Mouse (Mus musculus) thymus, postnatal 10 days (tissue): ENCODE data around the gene Nfib.

Experiments used
- DNase-seq, 2 experiments: peaks; one replicate each; pipeline ENCODE4 v3.0.0; 2021; ENCODE audit warnings: low spot score in 2 of 2

The Nfib gene

DNA sequence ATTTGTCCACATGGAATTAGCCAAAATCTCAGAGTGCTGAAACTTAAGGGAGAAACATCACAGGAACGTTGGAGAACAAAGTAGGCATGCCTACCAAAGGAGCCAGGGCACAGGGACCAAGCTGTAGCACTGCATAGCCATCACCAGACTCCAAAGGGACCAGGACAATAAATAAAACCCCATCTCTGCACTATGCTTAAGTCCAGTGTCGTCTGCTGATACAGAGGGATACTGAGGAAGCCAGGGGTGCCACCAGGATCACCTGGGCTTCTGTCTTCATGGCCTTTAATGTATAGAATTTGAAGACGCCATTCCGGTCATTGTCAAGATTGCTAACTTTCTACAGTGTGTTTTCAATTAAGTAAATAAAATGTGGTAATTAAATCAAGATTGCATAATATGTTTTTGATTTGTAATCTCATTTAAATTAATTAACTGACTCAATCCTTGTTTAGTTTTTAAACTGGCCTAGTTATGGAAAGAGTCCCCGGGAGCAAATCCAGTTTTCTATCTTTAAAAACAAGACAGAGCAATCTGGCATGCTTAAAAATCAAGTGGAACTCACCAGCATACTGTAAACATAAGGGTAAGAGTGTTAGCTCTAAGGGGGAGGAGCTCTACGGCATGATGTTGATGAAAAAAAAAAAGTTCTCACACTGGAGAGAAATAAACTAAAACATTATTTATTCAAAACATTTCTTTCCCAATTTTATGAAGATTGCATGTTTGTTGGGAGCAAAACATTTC, 313.7 kb downstream of the Nfib start:
- no peak for DNase-seq

DNA sequence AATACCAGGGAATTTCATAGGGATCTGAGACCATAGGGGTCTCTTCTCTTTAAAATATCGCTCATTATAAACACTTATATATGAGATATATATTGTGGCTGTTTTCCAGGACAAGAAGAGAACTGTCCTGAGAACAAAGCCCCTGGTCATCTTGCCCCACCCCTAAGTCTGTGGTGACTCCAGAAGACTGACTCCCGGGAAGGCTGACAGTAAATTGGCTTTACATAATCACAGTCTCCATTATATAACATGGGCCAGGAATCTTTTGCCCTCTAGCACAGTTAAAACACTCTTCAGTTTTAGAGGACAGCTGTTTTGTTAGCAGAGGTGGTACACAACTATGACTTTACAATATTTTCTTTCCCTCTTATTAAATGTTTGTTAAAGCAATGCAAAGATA, 315.0 kb downstream of the Nfib start:
- no peak for DNase-seq

DNA sequence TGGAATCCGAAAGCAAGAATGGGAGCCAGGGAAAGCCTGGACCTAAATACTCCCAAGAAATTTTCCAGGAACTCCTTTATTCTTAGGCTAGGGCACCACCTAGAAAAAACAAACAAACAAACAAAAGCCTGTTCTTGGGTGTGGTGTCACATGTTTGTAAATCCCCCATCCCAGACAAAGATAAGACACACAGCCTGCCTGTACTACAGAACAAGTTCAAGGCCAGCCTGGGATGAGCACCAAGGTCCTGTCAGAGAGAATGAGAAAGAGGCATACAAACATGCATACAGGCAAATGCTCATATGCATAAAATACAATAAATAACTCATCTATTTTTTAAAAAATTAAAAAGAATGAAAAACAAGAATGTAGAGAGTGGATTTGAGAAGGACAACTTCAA, 315.7 kb downstream of the Nfib start:
- DNase-seq = no peak

DNA sequence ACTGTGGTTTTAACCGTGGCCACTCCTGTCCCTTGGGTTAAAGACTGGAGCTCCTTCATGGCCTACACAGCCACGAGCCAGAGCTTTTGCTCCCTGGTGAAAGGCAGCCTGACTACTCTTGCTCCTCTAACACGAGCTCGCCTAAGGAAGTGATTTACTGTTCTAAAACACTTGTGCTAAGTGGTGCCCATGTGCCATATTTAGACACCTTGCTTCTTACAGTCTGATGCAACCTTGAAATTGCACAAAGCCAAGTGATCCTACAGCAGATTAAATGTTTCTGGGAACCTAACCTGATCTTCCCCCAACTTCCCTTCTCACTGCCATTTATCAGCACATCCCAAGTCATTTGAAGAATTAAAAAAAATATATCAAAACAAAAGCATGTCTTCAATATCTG, 317.9 kb downstream of the Nfib start:
- no peak for DNase-seq

DNA sequence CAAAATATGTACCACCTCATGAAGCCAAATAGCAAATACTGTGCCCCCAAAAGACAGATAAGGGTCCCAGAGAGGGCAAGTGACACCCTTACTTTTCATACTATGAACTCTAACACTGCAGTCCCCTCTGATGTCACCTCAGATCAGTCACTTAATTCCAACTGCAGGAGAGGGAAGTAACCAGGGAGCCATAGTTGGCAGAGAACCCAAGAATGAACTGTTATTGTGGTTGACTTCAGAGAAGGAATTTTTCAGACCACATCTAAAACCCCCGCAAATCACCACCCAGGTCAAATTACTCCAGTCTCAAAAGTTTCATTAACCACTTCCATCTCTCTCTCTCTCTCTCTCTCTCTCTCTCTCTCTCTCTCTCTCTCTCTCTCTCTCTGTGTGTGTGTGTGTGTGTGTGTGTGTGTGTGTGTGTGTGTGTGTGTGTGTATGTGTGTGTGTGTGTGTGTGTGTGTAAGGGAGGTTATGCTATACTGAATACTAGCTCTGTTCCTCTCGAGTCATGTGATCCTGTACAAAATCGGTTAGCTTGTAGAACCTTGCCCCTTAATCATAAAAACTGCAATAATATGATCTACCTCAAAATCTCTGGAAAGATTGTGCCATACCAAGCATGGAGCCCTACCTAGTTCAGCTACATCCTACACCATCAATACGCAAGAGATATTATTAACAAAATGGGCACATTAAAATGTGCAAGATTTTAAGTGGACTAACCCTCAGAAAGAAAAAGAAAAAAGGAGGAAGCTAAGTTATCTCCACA, 319.1 kb downstream of the Nfib start:
- no peak for DNase-seq

DNA sequence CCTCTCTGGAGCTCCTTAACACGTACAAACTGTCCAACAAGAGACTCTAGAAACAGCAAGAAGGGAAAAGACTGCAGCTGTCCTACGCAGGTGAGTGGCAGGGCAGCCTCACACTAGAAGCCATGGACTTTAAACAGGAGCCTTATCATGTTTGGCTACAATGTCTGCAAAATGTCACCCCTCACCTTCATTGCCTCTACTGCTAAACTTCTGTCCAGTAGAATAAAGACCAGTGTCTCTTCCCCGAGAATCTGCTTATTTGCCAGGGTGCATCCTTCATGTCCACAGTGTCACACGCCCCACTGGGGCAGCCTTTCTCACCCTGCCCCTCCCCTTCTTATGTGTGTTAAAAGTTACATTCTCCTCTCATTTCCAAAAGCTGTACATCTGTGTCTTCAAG, 319.9 kb downstream of the Nfib start:
- no peak for DNase-seq

DNA sequence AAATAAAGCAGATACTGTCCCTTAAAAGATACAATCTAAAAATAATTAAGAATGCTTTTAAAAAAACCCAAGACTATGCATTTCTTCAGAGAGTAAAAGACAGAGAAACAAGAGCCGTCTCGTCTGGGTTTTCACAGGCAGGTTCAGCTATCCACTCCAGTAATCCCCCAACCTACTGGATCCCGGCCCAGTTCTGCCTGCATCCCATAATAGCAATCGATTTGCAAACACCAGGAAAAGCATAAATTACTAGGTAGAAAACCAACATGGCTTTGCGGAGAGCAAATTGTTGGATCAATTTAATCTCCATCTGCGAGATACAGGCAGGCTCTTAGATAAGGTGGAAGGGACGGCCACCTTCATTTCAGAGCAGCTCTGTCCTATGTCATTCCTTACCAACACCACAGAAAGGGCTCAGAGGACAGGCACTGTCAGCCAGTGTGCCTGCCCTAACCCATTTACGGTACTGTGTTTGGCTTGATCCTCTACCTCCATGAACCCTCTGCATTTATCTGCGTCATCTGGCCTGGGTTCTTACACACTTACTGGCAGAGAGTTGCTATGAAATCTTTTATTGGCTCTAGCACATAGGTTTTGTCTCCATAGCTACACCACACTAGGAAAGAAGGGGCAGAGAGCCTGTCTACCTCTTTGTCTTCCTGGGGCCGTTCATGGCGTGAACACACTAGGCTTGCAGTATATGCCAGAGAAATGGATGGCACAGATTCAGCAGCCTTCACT, 321.4 kb downstream of the Nfib start:
- no peak for DNase-seq

DNA sequence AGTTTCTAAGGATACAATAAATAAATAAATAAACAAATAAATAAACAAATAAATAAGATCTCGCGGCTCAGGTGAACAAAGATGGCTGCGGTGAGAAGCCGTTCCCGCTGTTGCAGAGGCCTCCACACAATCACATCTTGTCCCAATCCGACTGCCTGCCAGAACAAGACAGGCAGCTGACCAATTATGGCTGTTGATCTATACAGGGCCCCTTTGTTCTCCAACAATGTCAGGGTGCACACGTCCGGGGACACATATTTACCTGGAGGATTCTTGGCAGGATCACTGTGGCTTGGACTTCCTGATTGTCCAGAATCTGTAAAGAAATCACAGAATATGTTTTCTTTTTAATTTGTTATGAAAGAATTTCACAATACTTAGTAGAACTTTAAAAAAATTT, 322.2 kb downstream of the Nfib start:
- DNase-seq = no peak

DNA sequence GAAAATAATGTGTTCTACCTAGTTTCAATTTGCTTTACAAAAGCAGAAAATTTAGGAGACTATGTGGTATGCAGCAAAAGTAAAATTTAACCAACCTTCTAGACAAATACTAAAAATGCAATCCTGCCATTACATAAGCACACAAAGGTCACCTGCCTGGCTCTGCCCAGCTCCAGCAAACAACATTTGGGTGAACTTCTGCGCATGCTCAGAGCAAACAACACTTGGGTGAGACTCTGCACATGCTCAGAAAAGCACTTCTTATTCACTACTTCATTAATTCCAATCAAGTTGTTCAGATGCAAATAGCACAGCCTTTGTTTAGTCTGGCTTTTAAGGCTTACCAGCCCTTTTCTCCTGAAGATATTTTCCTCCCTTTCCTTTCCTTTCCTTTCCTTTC, 323.8 kb downstream of the Nfib start:
- DNase-seq = no peak

DNA sequence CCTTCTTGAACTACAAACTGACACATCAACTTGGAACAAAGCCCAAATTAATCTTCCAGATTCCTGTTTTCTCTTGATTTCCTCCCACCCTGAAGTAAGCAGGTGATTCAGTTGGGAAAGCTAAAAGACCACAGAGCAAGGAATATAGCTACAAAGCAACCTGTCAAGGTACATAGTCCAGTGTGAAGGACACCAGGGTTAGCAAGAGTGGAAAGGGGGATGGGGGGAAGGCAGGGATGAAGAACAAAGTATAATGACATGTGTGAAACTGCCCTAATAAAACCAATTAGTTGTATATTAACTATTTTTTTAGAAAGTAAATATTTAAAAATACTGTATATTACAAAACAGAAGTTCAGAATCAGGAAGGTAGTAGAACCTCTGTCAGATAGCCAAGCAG, 325.0 kb downstream of the Nfib start:
- no peak for DNase-seq

DNA sequence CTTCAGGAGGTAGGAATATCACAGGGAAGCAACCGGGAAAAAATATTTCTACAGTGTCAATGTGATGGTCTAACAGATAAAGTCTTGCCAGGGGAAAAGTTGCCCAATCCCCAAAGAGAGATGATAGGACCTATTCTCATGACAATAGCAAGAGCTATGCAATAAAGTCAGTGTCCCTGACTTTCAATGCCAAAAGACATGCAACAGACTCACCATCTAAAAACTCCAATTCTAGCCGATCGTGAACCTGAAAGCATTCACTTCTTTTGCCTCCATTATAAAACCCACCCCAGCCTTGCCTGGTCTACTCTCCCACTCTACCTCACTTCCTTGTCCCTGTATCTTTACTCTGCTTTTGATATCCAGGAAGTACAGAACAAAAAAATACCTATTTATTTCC, 327.5 kb downstream of the Nfib start:
- DNase-seq = no peak

DNA sequence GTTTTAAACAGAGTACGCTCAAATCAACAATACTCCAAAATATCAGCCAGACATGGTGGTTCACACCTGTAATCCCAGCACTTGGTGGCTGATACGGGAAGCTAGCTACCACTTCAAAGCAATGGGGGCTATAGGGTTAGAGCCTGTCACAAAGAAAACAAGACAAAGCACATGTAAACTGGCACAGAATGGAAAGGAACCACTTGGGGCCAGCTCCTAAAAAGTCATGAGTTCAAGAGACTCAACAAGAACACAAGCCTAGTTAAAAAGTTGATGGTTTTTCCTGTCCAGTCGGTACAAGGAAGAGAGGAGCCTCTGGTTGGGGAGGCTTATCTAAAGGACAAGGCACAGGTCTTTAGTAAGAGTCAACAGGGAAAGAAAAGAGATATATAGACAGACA, 327.9 kb downstream of the Nfib start:
- DNase-seq = no peak

DNA sequence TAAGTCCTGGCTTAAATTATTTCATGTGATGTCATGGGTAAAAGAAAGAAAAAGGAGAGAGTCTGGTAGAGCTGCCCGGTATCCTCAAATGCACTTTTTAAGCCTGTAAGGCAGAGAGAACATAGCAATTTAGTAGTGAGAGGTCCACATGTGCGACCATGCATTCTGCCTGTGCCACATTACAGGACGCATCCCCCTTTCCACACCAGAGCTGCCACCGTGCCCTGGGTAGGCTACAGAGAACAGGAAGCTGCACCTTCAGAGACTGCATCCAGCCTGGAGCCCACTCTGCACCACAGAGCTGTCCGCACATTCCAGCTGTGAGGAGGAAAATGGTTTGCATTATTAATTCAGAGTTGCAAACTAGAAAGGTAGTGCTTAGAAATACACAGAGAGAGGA, 331.0 kb downstream of the Nfib start:
- no peak for DNase-seq

DNA sequence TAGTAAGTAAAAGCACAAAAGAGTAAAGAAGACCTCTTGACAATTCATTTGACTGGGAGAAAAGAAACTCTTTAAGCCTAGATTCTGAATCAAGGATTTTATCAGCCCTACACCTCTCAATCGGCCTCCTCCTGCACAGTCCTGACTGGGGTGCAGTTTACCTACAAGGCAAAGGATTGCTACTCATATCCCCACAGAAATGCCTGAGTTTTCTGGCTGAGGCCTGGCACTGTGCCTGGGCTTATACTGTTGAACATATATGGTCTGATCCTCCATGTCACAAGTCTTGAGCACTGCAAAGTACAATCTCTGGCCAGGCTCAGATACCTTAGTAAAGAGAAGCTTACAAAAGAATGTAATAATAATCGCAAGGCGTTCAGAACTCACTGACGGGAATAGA, 333.3 kb downstream of the Nfib start:
- no peak for DNase-seq

DNA sequence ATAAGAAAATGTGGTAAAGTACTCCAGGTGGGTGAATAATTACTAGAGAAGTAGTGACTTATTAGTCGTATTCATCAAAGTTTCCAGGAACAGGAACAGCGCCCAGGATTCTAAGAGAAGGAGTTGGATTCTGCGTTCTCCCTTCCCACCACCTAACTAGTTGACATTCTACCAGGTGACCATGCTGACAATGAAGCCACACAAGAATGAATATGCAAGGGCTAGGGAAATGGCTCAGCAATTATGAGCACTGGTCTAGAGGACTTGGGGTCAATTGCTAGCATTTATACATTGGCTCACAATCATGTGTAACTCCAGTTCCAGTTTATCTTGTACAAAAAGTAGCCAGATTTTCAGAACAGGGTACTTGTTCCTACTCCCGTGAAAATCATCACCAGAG, 334.1 kb downstream of the Nfib start:
- DNase-seq = no peak

DNA sequence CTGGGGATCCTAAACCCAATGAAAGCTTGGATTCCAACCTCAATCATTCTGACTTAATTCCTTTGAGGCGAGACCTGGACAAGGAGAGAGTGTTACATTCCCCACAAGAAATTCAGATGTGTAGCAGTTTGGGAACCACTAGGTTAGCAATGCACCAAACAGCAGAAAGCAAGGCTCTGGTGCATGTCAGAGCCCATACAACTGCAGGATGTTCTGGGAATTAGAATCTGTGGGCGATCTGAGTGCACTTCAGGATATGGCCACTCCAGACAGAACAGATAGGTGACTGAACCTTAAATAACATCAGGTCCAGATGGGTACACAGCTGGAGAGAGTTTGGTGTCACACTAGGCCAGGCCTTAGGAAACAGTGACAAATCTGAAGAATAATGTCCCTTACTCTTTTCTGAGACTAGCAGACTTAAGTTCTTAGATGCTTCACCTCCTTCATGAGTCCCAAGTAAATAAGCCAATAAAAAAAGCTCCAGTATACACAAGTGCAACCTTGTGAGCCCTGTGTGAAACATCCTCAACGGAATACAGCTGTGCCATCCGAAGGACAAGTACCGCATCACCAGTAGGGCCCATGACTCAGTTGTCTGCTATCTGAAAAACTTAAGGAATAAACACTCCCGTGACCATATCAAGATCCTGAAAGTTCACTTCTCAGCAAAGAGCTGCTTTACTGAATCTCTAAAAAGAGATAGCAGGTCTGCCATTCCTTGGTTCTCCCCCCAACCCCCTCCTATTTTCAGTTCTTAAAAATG, 336.4 kb downstream of the Nfib start:
- no peak for DNase-seq

DNA sequence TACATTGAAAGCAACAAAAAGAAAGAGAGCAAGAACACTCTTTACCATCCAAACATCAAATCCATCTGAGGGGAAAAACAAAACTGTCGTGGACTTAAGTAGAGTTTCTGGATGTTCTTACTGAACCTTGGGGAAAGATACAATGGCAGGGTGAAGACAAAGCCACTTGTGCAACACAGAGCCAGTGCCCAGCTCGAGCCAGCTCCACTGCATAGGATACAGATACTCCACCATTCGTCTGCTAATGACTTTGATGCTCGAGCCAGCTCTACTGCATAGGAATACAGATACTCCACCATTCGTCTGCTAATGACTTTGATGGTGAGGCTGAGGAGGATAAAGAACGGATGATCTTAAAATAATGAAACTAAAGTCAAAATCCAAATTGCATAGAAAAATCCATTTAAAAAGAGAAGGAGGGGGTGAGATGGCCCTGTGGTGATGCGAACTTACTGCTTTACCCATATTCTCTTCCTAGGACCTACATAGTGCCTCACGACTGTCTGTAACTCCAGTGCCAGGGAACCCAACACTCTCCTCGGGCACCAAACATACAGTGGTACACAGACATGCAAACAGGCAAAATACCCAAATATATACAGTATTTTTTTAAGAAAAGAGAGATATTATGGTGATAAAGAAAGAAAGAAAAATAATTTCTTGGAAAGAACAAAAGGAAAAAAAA, 337.3 kb downstream of the Nfib start:
- DNase-seq = no peak

DNA sequence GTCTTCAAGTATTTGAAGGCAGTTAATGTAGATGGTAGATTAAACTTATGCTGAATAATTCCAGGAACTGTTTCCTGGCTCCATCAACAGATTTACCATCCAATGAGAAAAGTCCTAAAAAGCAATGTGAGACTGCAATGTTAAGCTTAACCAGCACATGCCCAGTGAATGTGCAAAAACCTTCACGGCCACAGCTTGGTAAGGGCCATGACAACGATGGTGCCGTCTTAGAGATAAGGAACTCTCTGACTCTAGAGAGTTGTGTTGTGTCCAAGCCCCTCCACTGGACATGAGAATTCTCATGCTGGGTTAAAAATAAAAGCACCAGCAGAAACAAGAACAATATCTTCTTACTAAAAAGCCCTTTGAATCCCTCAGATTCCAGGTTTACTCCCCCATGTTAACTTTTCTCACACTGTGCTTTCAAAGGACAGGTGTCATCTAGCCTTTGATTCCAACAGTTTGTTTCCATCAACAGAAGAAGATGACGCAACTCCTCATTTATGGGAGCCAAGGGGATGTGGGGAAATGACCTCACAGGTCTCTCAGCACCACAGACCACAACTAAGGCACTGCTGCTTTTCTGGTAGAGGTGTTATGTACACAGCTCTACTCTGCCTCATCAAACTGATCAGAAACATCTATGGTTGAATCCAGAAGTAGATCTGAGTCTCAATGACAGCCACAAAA, 340.7 kb downstream of the Nfib start:
- no peak for DNase-seq

DNA sequence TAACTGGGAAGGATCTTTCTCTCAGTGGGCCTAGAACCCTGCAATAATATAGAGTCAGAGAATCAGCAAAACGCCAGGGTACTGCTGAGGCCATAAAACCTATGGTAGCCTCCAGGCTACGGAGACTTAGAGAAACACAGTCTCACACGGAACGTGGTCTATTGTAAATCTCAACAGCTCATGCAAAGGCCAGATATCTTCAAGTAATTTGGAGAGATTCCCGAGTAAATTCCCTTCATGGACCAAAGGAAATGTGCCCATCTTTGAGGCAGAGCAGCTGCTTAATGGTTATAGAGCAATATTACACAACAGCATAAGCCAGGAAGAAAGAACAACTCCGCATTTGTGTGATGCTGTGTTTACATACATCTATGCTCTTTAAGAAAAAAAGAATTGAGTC, 341.6 kb downstream of the Nfib start:
- no peak for DNase-seq

DNA sequence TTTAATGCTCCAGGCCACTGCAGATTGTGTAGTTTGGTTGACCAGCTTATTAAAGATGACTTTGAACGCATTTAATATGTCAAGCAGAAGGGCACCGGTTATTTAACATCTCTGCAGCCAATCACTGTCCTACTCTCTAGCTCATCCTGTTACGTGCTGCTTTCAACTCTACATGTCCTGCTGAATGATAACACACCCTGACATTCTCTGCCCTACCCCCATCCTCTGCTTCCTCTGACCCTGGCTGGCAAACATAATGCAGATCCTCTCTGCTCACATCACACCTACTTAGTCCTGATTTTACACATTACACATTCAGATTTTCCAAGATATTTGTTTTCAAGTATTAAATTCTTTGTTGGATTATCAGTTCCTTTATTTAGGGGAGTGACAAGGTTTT, 343.3 kb downstream of the Nfib start:
- DNase-seq = no peak

DNA sequence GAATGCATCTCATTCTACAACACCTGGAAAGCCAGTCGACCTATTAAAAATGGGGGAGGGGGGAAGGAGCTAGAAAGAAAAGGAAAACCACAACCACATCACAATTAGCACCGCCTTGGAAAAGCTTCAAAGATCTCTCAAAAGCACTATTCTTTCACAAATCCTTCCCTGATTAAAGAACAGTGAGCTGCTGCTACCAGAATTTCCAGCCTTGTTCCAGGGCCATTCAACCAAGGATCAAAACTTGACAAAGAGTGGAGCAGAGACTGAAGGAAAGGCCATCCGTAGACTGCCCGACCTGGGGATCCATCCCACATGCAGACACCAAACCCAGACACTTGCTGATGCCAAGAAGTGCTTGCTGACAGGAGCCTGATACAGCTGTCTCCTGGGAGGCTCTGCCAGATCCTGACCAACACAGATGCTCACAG, 345.5 kb downstream of the Nfib start:
- no peak for DNase-seq
